Mouse (Mus musculus) brain, embryonic 14.5 days (tissue): ENCODE measurements around the gene Kcnh8. TPM values are rescaled to one million over a fixed set of nuclear protein-coding genes. Genes with fewer than 3 reads are reported as not detected.

Experiments used
- DNase-seq: peaks from one replicate; pipeline ENCODE4 v3.0.0-alpha.2; 2011; ENCODE audit warnings: low read depth
- CTCF ChIP-seq: fragments of 200-500 bp; IDR thresholded peaks from 2 replicates; pipeline ENCODE4 v1.5.1; 2012; ENCODE audit warnings: inconsistent platforms, mild to moderate bottlenecking, moderate library complexity, borderline replicate concordance; ENCODE audit not compliant: insufficient read depth, insufficient read length; ENCODE audit errors: extremely low read depth
- POLR2A ChIP-seq: fragments of 200-500 bp; IDR thresholded peaks from 2 replicates; pipeline ENCODE4 v1.6.1; 2012; ENCODE audit warnings: mild to moderate bottlenecking, inconsistent platforms, borderline replicate concordance; ENCODE audit not compliant: poor library complexity, insufficient read depth, insufficient read length, severe bottlenecking; ENCODE audit errors: extremely low read depth
- polyA plus RNA-seq: library from polyadenylated mRNA; depleted of rRNA; stranded (reverse); fragments of >200 nt; gene quantifications from 2 replicates; pipeline ENCODE4 v1.2.3, GENCODE M21; 2012

Kcnh8 gene
- polyA plus RNA-seq, 1 experiment: 6.6 TPM

DNA sequence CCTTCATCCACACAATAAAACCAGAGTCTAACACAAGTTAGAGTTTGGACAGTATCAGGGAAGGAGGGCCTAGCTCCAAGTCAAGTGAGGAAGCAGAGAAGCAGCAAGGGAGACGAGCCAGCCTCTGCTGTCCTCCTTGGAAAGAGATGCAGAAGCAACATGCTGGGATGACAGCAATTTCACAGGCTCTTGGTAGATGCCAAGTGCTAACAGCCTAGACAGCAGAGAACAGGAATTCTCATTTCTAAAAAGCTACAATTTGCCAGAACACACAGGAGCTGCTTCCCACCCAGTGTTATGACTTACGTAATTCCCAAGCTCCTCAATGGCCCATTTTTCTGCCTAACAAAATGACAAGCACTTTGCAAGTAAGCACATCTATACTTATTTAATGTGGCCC lies 277.5 kb downstream of the Kcnh8 start:
- TF ChIP-seq CTCF (no peak), POLR2A (no peak)
- DNase-seq: peak; percentile 40

DNA sequence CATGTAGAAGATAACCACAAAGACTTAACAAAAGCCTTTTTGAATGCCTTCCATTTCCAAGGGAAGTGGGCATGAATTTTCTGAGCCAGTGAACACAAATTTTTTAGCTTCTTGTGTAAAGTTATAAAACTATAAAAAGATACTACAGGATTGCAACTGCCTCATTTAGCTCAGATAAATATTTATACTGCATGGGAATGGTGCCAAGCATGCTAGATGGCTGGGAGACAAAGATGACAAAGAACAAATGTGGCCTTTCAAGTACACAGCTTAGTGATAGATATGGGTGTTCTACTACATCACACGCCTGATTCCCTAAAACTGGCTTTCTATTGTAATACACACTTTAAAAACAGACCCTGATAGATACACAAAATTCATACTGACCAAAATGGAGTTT lies 282.7 kb downstream of the Kcnh8 start:
- TF ChIP-seq POLR2A: no peak
- no peak for TF ChIP-seq CTCF
- no peak for DNase-seq

DNA sequence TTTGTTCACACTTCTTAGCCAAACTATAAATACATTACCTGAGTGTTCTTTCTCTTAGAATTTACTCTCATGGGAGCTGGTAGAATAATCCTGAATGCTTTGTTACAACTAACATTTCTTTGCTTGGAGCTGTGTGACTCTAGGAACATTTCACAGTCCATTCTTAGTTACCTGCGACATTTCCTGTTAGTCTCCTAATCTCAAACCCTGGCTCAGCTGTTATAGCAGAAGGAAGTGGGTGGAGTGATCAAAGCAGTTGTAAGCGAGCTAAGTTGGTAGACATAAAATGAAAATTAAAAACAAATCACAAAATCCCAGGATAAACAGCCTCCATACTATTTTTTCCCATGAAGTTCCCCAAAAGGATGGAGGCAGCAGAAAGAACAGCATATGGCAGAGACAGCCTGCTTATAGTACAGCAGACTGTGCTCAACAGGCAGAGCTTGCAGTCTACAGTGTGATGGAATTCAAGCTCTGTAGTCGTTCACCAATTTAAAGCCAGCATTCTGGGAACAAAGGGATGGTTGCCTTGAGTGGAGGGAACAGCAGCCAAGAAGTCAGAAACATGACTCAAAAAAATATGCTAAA lies 318.1 kb downstream of the Kcnh8 start:
- DNase-seq: peak; percentile 10
- TF ChIP-seq POLR2A (no peak), CTCF (no peak)

GRCm38 (mm10) chr17:52943966-52944365 lies 341.5 kb downstream of the Kcnh8 start:
- TF ChIP-seq POLR2A (no peak), CTCF (no peak)

GRCm38 (mm10) chr17:52972735-52973134 lies 370.2 kb downstream of the Kcnh8 start:
- DNase-seq: no peak
- TF ChIP-seq POLR2A: no peak
- no peak for TF ChIP-seq CTCF

More at GRCm38 (mm10) chr17:52943966-52944365, 341.5 kb downstream of the Kcnh8 start:
- DNase-seq: peak; percentile 48

DNA sequence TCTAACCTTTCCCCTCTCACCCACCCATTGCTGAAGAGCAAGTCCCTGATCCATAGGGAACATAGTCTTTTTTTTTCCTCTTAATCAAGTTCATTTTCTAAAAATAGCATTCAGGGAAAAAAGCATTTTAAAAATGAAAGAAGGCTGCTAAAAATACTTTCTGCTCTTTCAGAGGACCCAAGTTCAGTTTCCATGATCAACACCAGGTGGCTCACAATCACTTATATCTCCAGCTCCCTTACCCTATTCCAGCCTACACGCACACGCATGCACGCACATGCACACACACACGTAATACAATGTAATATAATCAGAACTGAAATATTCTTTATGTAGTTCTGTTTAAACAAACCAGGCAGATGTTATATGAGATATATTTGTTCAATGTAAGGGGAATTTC lies 378.4 kb downstream of the Kcnh8 start:
- DNase-seq: no peak
- no peak for TF ChIP-seq CTCF
- no peak for TF ChIP-seq POLR2A
